Mouse (Mus musculus) erythroblast, embryonic 14.5 days (primary cell): ENCODE measurements around the gene Foxa2.

Experiments used
- GATA1 ChIP-seq: IDR thresholded peaks from 2 replicates; pipeline ENCODE4 v1.6.1; 2012; ENCODE audit warnings: low read length, inconsistent platforms, mixed read lengths
- TAL1 ChIP-seq: IDR thresholded peaks from 3 replicates; pipeline ENCODE4 v1.6.1; 2012; ENCODE audit warnings: low read length, inconsistent platforms, mixed read lengths

- TF ChIP-seq TAL1, result no peak
- no peak for TF ChIP-seq GATA1
Observed at GRCm38 (mm10) chr2:148047611-148048010, 842 bp upstream of the Foxa2 start.
